Mouse (Mus musculus) embryonic fibroblast, embryonic 13.5 days (primary cell): ENCODE data around the gene Trim46.

ENCODE experiments used
- CTCF ChIP-seq: IDR thresholded peaks from 2 replicates; pipeline ENCODE4 v1.5.1; 2011; ENCODE audit warnings: mild to moderate bottlenecking, control low read depth, low read length, moderate library complexity, borderline replicate concordance; ENCODE audit not compliant: insufficient read depth
- POLR2A ChIP-seq: IDR thresholded peaks from 2 replicates; pipeline ENCODE4 v1.6.1; 2011; ENCODE audit warnings: low read depth, mild to moderate bottlenecking, control low read depth, low read length, moderate library complexity

- TF ChIP-seq CTCF (no peak), POLR2A (no peak)
Measured at GRCm38 (mm10) chr3:89203142-89203514, 43.0 kb downstream of the Trim46 start.
